Mouse (Mus musculus) thymus, adult 2 months (tissue): ENCODE results near the gene Dock9. TPM values are rescaled to one million over a fixed set of nuclear protein-coding genes. Genes with fewer than 3 reads are reported as not detected.

ENCODE experiments used
- DNase-seq: peaks from one replicate; pipeline ENCODE4 v3.0.0; 2021
- H3K27ac ChIP-seq: fragments of 200-500 bp; 2 replicates; pipeline ENCODE4 v1.5.1; 2012; ENCODE audit warnings: low read length, control low read depth; ENCODE audit not compliant: control insufficient read depth, insufficient read depth
- H3K27me3 ChIP-seq: fragments of 200-500 bp; 2 replicates; pipeline ENCODE4 v1.6.1; 2012; ENCODE audit warnings: mild to moderate bottlenecking, low read length, moderate library complexity, mixed read lengths; ENCODE audit not compliant: control insufficient read depth, insufficient read depth
- H3K36me3 ChIP-seq: fragments of 200-500 bp; 2 replicates; pipeline ENCODE4 v1.6.1; 2012; ENCODE audit warnings: mild to moderate bottlenecking, low read length, moderate library complexity; ENCODE audit not compliant: control insufficient read depth, insufficient read depth
- H3K4me1 ChIP-seq: fragments of 200-500 bp; replicated peaks from 2 replicates; pipeline ENCODE4 v1.6.1; 2012; ENCODE audit warnings: low read length; ENCODE audit not compliant: control insufficient read depth, insufficient read depth
- H3K4me3 ChIP-seq: fragments of 200-500 bp; 2 replicates; pipeline ENCODE4 v1.5.1; 2012; ENCODE audit warnings: mild to moderate bottlenecking, low read length, control low read depth, moderate library complexity; ENCODE audit not compliant: control insufficient read depth, insufficient read depth
- CTCF ChIP-seq: fragments of 200-500 bp; IDR thresholded peaks from 2 replicates; pipeline ENCODE4 v1.5.1; 2012; ENCODE audit warnings: mild to moderate bottlenecking, control low read depth, low read length, moderate library complexity, borderline replicate concordance; ENCODE audit not compliant: control insufficient read depth, poor library complexity, insufficient read depth; ENCODE audit errors: extremely low read depth
- POLR2A ChIP-seq: fragments of 200-500 bp; IDR thresholded peaks from 2 replicates; pipeline ENCODE4 v1.6.1; 2012; ENCODE audit warnings: mild to moderate bottlenecking, low read length, control low read depth, moderate library complexity; ENCODE audit not compliant: control insufficient read depth, poor library complexity, insufficient read depth; ENCODE audit errors: extremely low read depth
- WGBS: fragments of 180-500 bp; shearing (Covaris S2); methylation state at CpG from one replicate; pipeline ENCODE4 v1.1.7; 2018; 5-methylcytosine and 5-hydroxymethylcytosine counted together
- polyA plus RNA-seq: library from polyadenylated mRNA; depleted of rRNA; stranded (reverse); fragments of >200 nt; gene quantifications from 2 replicates; pipeline ENCODE4 v1.2.3, GENCODE M21; 2012; rRNA removed

The Dock9 gene
- polyA plus RNA-seq, 1 experiment: 13.2 TPM

GRCm38 (mm10) chr14:121499769-121500168, 297.9 kb downstream of the Dock9 start:
- no peak for TF ChIP-seq POLR2A
- H3K4me3 ChIP-seq: no peak overlapping the region
- no peaks in the 10 kb centered on the region for H3K36me3 ChIP-seq
- peaks cover 3% of the 10 kb centered on the region; the same call in 1 of the 2 replicates for H3K27me3 ChIP-seq
- no peaks in the 10 kb centered on the region; the same call in 1 of the 2 replicates for H3K4me1 ChIP-seq
- no peak overlapping the region for H3K27ac ChIP-seq
- no peak for DNase-seq
- WGBS: 10% methylated on average over 1 of the region's 1 CpGs

- H3K27ac ChIP-seq: no peak overlapping the region
- DNase-seq: no peak
- no peak overlapping the region for H3K4me3 ChIP-seq
- TF ChIP-seq POLR2A (no peak), CTCF (no peak)
- no peaks in the 10 kb centered on the region for H3K36me3 ChIP-seq
- WGBS: 85% methylated on average over 1 of the region's 1 CpGs
- H3K27me3 ChIP-seq: no peaks in the 10 kb centered on the region
- peaks cover 6% of the 10 kb centered on the region for H3K4me1 ChIP-seq
Measured at GRCm38 (mm10) chr14:121497800-121498199, 299.8 kb downstream of the Dock9 start.

GRCm38 (mm10) chr14:121495741-121496140, 301.9 kb downstream of the Dock9 start:
- 91% methylated on average over 4 of the region's 4 CpGs for WGBS

GRCm38 (mm10) chr14:121495120-121495519, 302.5 kb downstream of the Dock9 start:
- Histone ChIP-seq H3K27ac (no peak overlapping the region), H3K27me3 (no peaks in the 10 kb centered on the region; the same call in 1 of the 2 replicates), H3K36me3 (no peaks in the 10 kb centered on the region), H3K4me1 (peaks cover 25% of the 10 kb centered on the region), H3K4me3 (no peak overlapping the region)
- 95% methylated on average over 2 of the region's 2 CpGs for WGBS
- TF ChIP-seq CTCF: no peak
- TF ChIP-seq POLR2A: no peak
- no peak for DNase-seq

More at GRCm38 (mm10) chr14:121495741-121496140, 301.9 kb downstream of the Dock9 start:
- H3K36me3 ChIP-seq: no peaks in the 10 kb centered on the region
- H3K27me3 ChIP-seq: no peaks in the 10 kb centered on the region
- TF ChIP-seq POLR2A: no peak
- TF ChIP-seq CTCF: no peak
- H3K27ac ChIP-seq: no peak overlapping the region
- H3K4me3 ChIP-seq: no peak overlapping the region
- no peak for DNase-seq
- H3K4me1 ChIP-seq: peaks cover 25% of the 10 kb centered on the region

GRCm38 (mm10) chr14:121494238-121494637, 303.4 kb downstream of the Dock9 start:
- Histone ChIP-seq H3K36me3 (no peaks in the 10 kb centered on the region), H3K27ac (no peak overlapping the region), H3K4me1 (peaks cover 25% of the 10 kb centered on the region), H3K27me3 (no peaks in the 10 kb centered on the region; the same call in 1 of the 2 replicates), H3K4me3 (no peak overlapping the region)
- WGBS: 66% methylated on average over 2 of the region's 2 CpGs
- no peak for DNase-seq
- TF ChIP-seq POLR2A (no peak), CTCF (no peak)

- H3K27me3 ChIP-seq: no peaks in the 10 kb centered on the region; the same call in 1 of the 2 replicates
- no peaks in the 10 kb centered on the region for H3K36me3 ChIP-seq
- DNase-seq: no peak
- no peak overlapping the region for H3K27ac ChIP-seq
- WGBS: 30% methylated on average over 3 of the region's 3 CpGs
- no peak for TF ChIP-seq POLR2A
- no peak for TF ChIP-seq CTCF
- H3K4me3 ChIP-seq: no peak overlapping the region
- peaks cover 25% of the 10 kb centered on the region for H3K4me1 ChIP-seq
Measured at GRCm38 (mm10) chr14:121493712-121494111, 303.9 kb downstream of the Dock9 start.

- Histone ChIP-seq H3K27ac (no peak overlapping the region), H3K4me3 (no peak overlapping the region), H3K36me3 (no peaks in the 10 kb centered on the region), H3K27me3 (no peaks in the 10 kb centered on the region; the same call in 1 of the 2 replicates), H3K4me1 (peaks cover 25% of the 10 kb centered on the region)
- WGBS: 83% methylated on average over 8 of the region's 8 CpGs
- no peak for DNase-seq
- TF ChIP-seq POLR2A (no peak), CTCF (no peak)
Measured at GRCm38 (mm10) chr14:121492328-121492727, 305.3 kb downstream of the Dock9 start.

Other genes starting within 250 kb of the Dock9 start
- gene Ubac2, start 80.8 kb upstream of the Dock9 start, polyA plus RNA-seq: 102 TPM in 2 replicates
- 24.8 and 32.8 TPM in 2 replicates for gene Gpr18, start 117.9 kb upstream of the Dock9 start, polyA plus RNA-seq
- gene Gpr183, start 167.4 kb upstream of the Dock9 start, polyA plus RNA-seq: 10.1 and 10.3 TPM in 2 replicates
- gene Timm8a2, start 236.8 kb upstream of the Dock9 start, polyA plus RNA-seq: 0.38 and 0.43 TPM in 2 replicates